Mouse (Mus musculus): ENCODE data around the gene Cenps. TPM values are rescaled to one million over a fixed set of nuclear protein-coding genes. Genes with fewer than 3 reads are reported as not detected.

Gene Cenps
- total and polyA plus RNA-seq, 2 experiments from 2014 or later: 2.0 to 10.3 TPM

DNA sequence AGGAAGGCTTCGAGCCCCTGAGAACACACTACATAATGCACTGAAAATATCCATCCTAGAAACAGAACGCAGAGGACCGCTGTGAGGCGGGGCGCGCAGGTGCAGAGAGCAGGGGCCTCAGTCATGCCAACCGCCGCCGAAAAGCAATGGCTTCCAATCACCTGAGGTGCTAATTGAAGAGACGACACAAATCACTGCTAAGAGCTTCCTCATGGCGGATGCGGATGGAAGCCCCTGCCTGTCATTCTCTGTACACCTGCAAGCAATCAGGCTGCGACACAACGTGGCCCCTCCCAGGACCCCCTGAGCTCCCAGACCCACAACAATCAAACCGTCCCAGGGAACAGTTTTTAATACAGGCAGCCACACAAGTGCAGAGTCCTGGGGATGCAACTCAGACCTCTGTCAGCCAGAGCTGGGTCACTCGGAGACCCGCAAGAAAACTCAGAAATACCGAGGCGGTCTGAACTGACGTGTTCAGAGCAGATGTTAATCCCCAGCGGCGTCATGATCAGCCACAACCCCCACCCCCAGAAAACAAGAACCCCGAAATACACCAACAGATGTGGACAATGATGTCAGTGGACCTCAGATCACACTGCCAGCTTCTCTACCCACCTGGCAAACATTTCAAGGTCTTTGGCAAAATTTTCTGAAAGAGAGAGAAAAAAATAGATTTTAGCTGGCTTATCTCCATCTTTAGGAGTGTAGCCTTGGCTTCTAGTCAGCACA, 6.2 kb downstream of the Cenps start:
- Histone ChIP-seq H3K4me3 (ENCODE audit: low read depth, low read length) (no peak overlapping the region), H3K36me3 (replicated peaks; ENCODE audit: control insufficient read depth, insufficient read depth, low read length) (peaks cover 14% of the 10 kb centered on the region), H3K4me1 (ENCODE audit: control insufficient read depth, insufficient read depth) (no peaks in the 10 kb centered on the region), H3K9ac (replicated peaks; ENCODE audit: low read depth, low read length) (no peak overlapping the region), H3K27ac (ENCODE audit: low read depth) (no peak overlapping the region), H3K4me2 (ENCODE audit: low read depth, low read length) (no peak overlapping the region), H3K9me3 (replicated peaks; ENCODE audit: control insufficient read depth, low read length) (no peaks in the 10 kb centered on the region), H3K27me3 (ENCODE audit: control insufficient read depth, insufficient read depth, low read length) (no peaks in the 10 kb centered on the region)
- DNase-seq (ENCODE audit: low spot score) (no peak), ATAC-seq (ENCODE audit: insufficient read depth, low read depth) (no peak)
- TF ChIP-seq CTCF (IDR thresholded peaks at IDR 0.05; ENCODE audit: low read depth) (no peak), EP300 (IDR thresholded peaks at IDR 0.05; ENCODE audit: low read depth) (no peak)
- 88% methylated on average over 23 of the region's 23 CpGs for WGBS

DNA sequence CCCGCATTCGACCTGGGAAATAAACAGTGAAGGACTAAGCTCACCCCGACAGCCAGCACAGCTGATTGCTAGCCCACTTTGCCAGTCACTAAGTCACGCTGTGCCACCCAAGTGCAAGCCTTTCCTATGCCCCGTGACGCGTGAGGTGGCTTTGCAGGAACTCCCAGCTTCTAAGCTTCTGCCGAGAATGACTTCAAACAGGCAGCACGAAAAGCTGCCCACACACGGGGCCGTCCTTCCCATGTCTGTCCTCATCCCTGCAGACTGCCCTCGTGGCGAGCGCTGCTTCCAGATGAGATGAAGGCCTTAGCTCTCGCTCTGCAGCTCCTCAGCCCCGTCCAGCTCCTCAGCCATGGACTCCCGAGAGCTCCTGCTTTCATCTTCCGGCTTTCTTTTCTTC, 9.0 kb downstream of the Cenps start:
- TF ChIP-seq CTCF (IDR thresholded peaks at IDR 0.05; ENCODE audit: low read depth) (no peak), EP300 (IDR thresholded peaks at IDR 0.05; ENCODE audit: low read depth) (no peak)
- no peaks in the 10 kb centered on the region for H3K9me3 ChIP-seq (replicated peaks; ENCODE audit: control insufficient read depth, low read length)
- H3K4me3 ChIP-seq (ENCODE audit: low read depth, low read length): no peak overlapping the region
- H3K4me2 ChIP-seq (ENCODE audit: low read depth, low read length): no peak overlapping the region
- H3K27ac ChIP-seq (ENCODE audit: low read depth): no peak overlapping the region
- no peak for DNase-seq (ENCODE audit: low spot score)
- 86% methylated on average over 18 of the region's 18 CpGs for WGBS
- ATAC-seq (ENCODE audit: insufficient read depth, low read depth): no peak
- H3K9ac ChIP-seq (replicated peaks; ENCODE audit: low read depth, low read length): no peak overlapping the region
- H3K4me1 ChIP-seq (ENCODE audit: control insufficient read depth, insufficient read depth): no peaks in the 10 kb centered on the region
- no peaks in the 10 kb centered on the region for H3K27me3 ChIP-seq (ENCODE audit: control insufficient read depth, insufficient read depth, low read length)
- H3K36me3 ChIP-seq (replicated peaks; ENCODE audit: control insufficient read depth, insufficient read depth, low read length): peaks cover 14% of the 10 kb centered on the region

DNA sequence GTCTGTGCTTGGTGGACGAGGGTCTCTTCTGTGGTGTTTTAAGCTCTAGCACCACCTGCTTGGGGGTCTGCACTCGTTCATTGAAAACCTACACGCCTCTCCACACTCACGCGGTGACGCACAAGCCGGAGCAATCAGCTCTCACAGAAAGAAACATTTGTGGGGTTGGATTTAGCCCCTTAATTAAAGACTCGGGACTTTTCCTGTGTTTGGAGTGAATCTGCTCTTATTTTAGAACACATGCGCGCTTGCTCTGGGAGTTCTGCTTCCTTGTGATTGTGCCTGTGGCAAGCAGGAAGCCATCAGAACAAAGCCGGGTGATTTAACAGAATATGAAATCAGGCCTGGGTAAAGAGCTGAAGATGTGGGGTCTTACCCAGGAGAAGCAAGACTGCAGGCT, 10.8 kb downstream of the Cenps start, which contains the start of gene Cort:
Gene Cort (minus strand): TSS at position 101 of the 400 bp plus-strand sequence.
- Histone ChIP-seq H3K4me1 (ENCODE audit: control insufficient read depth, insufficient read depth) (no peaks in the 10 kb centered on the region), H3K9me3 (replicated peaks; ENCODE audit: control insufficient read depth, low read length) (no peaks in the 10 kb centered on the region), H3K36me3 (replicated peaks; ENCODE audit: control insufficient read depth, insufficient read depth, low read length) (peaks cover 14% of the 10 kb centered on the region), H3K4me2 (ENCODE audit: low read depth, low read length) (no peak within 1 kb of the TSS), H3K9ac (replicated peaks; ENCODE audit: low read depth, low read length) (no peak within 1 kb of the TSS), H3K27me3 (ENCODE audit: control insufficient read depth, insufficient read depth, low read length) (no peaks in the 10 kb centered on the region), H3K4me3 (ENCODE audit: low read depth, low read length) (no peak within 1 kb of the TSS), H3K27ac (ENCODE audit: low read depth) (no peak within 1 kb of the TSS)
- TF ChIP-seq EP300 (IDR thresholded peaks at IDR 0.05; ENCODE audit: low read depth) (no peak), CTCF (IDR thresholded peaks at IDR 0.05; ENCODE audit: low read depth) (no peak)
- ATAC-seq (ENCODE audit: insufficient read depth, low read depth) (no peak), DNase-seq (ENCODE audit: low spot score) (no peak)
- 73% methylated on average over 11 of the region's 11 CpGs for WGBS

DNA sequence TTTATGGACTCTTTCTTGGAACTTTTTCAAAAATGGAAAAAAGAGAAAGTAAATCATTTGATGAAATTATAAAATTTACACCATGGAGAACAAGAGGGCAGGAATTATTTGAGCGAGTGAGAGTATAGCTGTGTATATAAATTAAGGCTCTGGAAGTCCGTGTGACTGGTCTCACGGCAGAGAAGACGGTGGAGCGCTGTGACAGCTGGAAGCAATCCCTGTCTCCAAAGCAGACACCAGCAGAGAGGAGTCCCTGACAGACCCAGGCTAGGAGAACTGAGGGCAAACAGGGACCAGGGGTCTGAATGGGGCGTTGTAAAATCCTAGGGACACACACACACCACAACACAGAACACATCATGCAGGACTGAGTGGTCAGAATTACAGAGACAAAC, 11.3 kb downstream of the Cenps start:
- Histone ChIP-seq H3K9ac (replicated peaks; ENCODE audit: low read depth, low read length) (no peak overlapping the region), H3K4me2 (ENCODE audit: low read depth, low read length) (no peak overlapping the region), H3K27ac (ENCODE audit: low read depth) (no peak overlapping the region), H3K4me1 (ENCODE audit: control insufficient read depth, insufficient read depth) (no peaks in the 10 kb centered on the region), H3K36me3 (replicated peaks; ENCODE audit: control insufficient read depth, insufficient read depth, low read length) (peaks cover 12% of the 10 kb centered on the region), H3K9me3 (replicated peaks; ENCODE audit: control insufficient read depth, low read length) (no peaks in the 10 kb centered on the region), H3K4me3 (ENCODE audit: low read depth, low read length) (no peak overlapping the region), H3K27me3 (ENCODE audit: control insufficient read depth, insufficient read depth, low read length) (no peaks in the 10 kb centered on the region)
- DNase-seq (ENCODE audit: low spot score): no peak
- WGBS: 77% methylated on average over 6 of the region's 6 CpGs
- no peak for ATAC-seq (ENCODE audit: insufficient read depth, low read depth)
- no peak for TF ChIP-seq EP300 (IDR thresholded peaks at IDR 0.05; ENCODE audit: low read depth)
- TF ChIP-seq CTCF (IDR thresholded peaks at IDR 0.05; ENCODE audit: low read depth): no peak

DNA sequence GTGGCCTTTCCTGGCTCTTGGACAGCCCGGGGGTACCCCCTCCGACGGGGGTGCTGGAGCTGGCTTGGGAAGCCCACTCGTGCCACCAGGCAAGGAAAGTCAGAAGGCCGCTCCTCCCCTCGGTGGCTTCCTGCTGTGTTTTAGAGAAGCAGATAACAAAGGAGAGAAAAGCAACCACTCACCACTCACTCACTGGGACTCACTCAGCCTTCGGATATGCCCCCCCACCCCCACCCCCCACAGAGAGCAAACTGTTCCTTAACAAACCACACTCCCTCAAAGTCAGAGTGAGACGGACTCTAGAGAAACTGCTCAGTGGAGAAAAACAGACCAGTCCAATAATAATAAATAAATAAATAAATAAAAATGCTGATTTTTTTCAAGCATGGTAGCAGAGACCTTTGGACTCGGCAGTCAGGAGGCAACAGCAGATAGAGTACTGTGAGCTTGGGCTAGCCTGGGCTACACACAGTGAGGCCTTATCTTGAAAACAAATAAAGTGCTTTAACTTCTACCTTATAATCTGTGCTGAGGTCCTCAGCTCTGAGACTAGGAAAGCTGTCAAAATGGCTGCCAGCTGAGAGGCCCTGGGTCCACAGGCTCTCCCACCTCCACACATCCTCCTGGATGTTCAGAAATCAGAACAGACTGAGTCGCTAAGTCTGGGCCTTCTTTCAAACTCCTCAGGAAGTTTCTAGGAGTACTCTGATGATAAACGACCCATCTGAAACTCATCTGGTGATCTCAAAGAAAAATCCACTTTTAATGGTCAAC, 11.9 kb downstream of the Cenps start:
- Histone ChIP-seq H3K9ac (replicated peaks; ENCODE audit: low read depth, low read length) (no peak overlapping the region), H3K4me2 (ENCODE audit: low read depth, low read length) (no peak overlapping the region), H3K36me3 (replicated peaks; ENCODE audit: control insufficient read depth, insufficient read depth, low read length) (peaks cover 7% of the 10 kb centered on the region; the same call in 1 of the 2 replicates), H3K27me3 (ENCODE audit: control insufficient read depth, insufficient read depth, low read length) (no peaks in the 10 kb centered on the region), H3K4me3 (ENCODE audit: low read depth, low read length) (no peak overlapping the region), H3K9me3 (replicated peaks; ENCODE audit: control insufficient read depth, low read length) (no peaks in the 10 kb centered on the region), H3K27ac (ENCODE audit: low read depth) (no peak overlapping the region), H3K4me1 (ENCODE audit: control insufficient read depth, insufficient read depth) (no peaks in the 10 kb centered on the region)
- ATAC-seq (ENCODE audit: insufficient read depth, low read depth) (no peak), DNase-seq (ENCODE audit: low spot score) (no peak)
- 59% methylated on average over 11 of the region's 11 CpGs for WGBS
- TF ChIP-seq EP300 (IDR thresholded peaks at IDR 0.05; ENCODE audit: low read depth) (no peak), CTCF (IDR thresholded peaks at IDR 0.05; ENCODE audit: low read depth) (no peak)
